Mouse (Mus musculus) bone marrow macrophage, adult 2 months (primary cell): ENCODE results near the gene Ifitm2.

Source experiments
- CTCF ChIP-seq: IDR thresholded peaks from 2 replicates; pipeline ENCODE4 v1.5.1; 2012; ENCODE audit warnings: low read depth, mild to moderate bottlenecking, low read length, moderate library complexity
- POLR2A ChIP-seq: IDR thresholded peaks from 2 replicates; pipeline ENCODE4 v1.6.1; 2012; ENCODE audit warnings: mild to moderate bottlenecking, low read depth, low read length, borderline replicate concordance

- TF ChIP-seq POLR2A: no peak
- TF ChIP-seq CTCF: no peak
Measured at GRCm38 (mm10) chr7:140954733-140955071, 1.1 kb downstream of the Ifitm2 start.
